Mouse (Mus musculus) brain, adult 10 weeks (tissue): ENCODE results near the gene Hoxd10. TPM values are rescaled to one million over a fixed set of nuclear protein-coding genes. Genes with fewer than 3 reads are reported as not detected.

ENCODE experiments used
- polyA plus RNA-seq: library from polyadenylated mRNA; stranded (reverse); fragments of 350-450 nt; fragmentation: Illumina TruSeq; extraction: RNeasy Lipid Tissue Mini Kit (QIAGEN cat#74804); gene quantifications from one replicate; pipeline ENCODE4 v1.2.3, GENCODE M21; 2015; ENCODE audit warnings: low read depth, low replicate concordance

Hoxd10 gene
- polyA plus RNA-seq: not detected

GRCm38 (mm10) chr2:74691022-74691951 is at the start of gene Hoxd10:
Hoxd10 (plus strand) TSS chr2:74691924.

GRCm38 (mm10) chr2:74659507-74660005 is 32.2 kb upstream of the Hoxd10 start, which contains the start of gene Evx2:
Evx2 (minus strand) TSS chr2:74659557.

GRCm38 (mm10) chr2:74667842-74668357 is 23.8 kb upstream of the Hoxd10 start, which contains the start of gene Hoxd13:
Hoxd13 (plus strand) TSS chr2:74668310.

GRCm38 (mm10) chr2:74674881-74675665 is 16.7 kb upstream of the Hoxd10 start, which contains the start of gene Hoxd12:
Hoxd12 (plus strand) TSS chr2:74675013.

DNA sequence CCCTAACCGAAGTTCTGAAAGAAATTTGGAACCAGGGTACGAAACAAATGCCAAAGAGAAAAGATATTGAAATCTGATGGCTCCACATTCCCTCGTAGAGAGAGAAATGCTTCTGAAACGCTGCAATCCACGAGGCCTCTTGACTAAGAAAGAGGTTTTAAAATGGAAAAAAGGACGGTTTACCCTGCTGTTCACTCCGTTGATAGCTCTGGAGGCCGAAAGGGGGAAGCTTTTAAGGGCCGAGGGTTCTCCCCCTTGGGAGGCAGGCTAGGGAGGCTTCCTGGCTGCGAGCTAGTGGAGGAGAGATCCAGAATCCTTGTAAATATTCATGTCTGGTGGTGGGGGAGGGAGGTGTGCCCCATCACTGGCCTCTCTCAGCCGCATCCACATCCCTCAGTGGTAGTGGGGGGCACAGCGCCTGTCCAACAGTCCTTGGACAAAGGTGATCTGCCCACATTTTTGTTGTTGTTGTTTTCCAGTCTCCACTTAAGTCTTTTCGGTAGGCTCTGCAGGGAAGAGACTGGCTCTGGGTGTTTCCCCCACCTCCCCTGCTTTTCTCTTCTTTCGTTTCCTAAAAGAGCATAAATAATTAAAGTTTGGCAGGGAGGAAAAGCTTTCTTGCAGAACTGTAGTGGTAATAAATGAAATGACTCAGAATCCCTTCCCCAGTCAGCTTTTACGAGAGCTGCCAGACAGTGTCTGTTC is 12.7 kb upstream of the Hoxd10 start, which contains the start of gene Hoxd11:
Hoxd11 (plus strand) TSS at position 667 of the 705 bp plus-strand sequence.

DNA sequence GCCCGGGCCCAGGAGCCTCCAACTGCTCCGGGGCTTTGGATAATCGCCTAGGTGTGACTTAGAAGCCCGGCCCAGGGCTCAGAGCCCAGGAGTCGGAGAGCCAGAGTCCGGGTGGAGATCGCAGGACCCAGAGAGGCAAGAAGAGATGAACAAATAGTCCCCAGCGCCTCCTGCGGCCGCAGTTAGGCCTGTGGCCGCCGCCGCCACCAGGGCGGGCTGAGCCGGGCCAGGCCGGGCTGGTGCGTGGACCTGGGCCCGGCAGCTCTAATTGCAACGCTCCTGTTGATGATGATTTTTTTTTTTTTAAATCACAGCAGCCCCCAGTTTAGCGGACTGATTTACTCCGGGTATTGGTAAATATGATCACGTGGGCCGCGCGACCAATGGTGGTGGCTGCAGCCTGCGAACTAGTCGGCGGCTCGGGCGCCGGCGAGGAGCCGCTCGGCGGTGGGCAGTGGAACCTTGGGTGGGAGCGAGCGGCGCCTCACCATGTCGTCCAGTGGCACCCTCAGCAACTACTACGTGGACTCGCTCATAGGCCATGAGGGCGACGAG is 5.9 kb downstream of the Hoxd10 start, which contains the start of gene Hoxd9:
Hoxd9 (plus strand) TSS at position 161 of the 555 bp plus-strand sequence.

DNA sequence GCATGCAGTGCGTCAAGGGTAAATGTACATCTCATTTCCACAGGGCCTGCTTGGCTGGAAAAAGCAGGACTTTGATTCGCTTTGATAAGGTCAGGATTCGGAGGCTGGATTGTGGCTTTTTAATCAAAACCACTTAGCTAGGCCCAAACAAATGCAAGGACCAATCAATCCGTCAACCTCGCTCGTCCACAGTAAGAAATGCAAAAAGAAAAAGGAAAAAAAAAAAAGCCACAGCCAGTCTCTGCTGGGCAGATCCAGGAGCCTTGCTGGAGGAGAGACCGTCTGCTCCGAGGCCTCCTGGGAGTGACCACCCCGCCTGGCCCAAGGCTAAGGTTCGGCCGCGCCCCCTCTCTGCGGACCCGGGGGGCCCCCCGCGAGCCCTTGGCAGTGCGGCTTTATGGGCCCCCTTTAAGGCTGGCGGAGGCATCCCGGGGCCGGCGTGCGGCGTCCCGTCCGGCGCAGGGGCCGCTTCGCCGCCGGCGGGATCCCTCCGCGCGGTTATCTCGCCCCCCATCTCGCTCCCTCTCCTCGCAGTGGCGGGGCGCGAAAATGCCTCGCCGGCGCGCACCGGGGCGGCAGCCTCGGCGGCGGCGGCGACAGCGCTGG is 12.8 kb downstream of the Hoxd10 start, which contains the start of gene Hoxd8:
Hoxd8 (plus strand) TSS at position 223 of the 606 bp plus-strand sequence.

GRCm38 (mm10) chr2:74711721-74712621 is 20.2 kb downstream of the Hoxd10 start, which contains the start of the genes Hoxd3 and Hoxd4:
Hoxd3 (plus strand) TSS chr2:74711927.
Hoxd4 (plus strand) TSS chr2:74711929.

GRCm38 (mm10) chr2:74726551-74726950 is 34.8 kb downstream of the Hoxd10 start, which contains the start of gene Gm28230:
Gm28230 (plus strand) TSS chr2:74726728.

Other genes starting within 250 kb of the Hoxd10 start
- 43.4 TPM for gene Lnpk, start 112.5 kb upstream of the Hoxd10 start, polyA plus RNA-seq
- 0.24 TPM for gene Evx2, start 32.4 kb upstream of the Hoxd10 start, polyA plus RNA-seq
- gene Hoxd13, start 23.6 kb upstream of the Hoxd10 start, polyA plus RNA-seq: not detected
- gene Hoxd12, start 16.9 kb upstream of the Hoxd10 start, polyA plus RNA-seq: not detected
- gene Hoxd11, start 12.4 kb upstream of the Hoxd10 start, polyA plus RNA-seq: not detected
- not detected for gene Hoxd9, start 5.8 kb downstream of the Hoxd10 start, polyA plus RNA-seq
- not detected for gene Hoxd8, start 12.7 kb downstream of the Hoxd10 start, polyA plus RNA-seq
- not detected for gene Hoxd3, start 20.0 kb downstream of the Hoxd10 start, polyA plus RNA-seq
- not detected for gene Hoxd4, start 20.0 kb downstream of the Hoxd10 start, polyA plus RNA-seq
- gene Gm28230, start 34.8 kb downstream of the Hoxd10 start, polyA plus RNA-seq: not detected
- gene Hoxd1, start 71.1 kb downstream of the Hoxd10 start, polyA plus RNA-seq: not detected
- 60.9 TPM for gene Mtx2, start 133.9 kb downstream of the Hoxd10 start, polyA plus RNA-seq